Mouse (Mus musculus): ENCODE measurements around the gene Pvr. TPM values are rescaled to one million over a fixed set of nuclear protein-coding genes. Genes with fewer than 3 reads are reported as not detected.
A peak's percentile ranks its signal among the peaks of the same experiment; 100 is the strongest.

Gene Pvr
- total and polyA plus RNA-seq, 2 experiments from 2014 or later, result 7.7 to 11.0 TPM

GRCm38 (mm10) chr7:19948956-19949355 lies 28.0 kb upstream of the Pvr start:
- no peak for TF ChIP-seq CTCF (IDR thresholded peaks at IDR 0.05)
- Histone ChIP-seq H3K27me3 (ENCODE audit: insufficient read depth, low read length) (no peaks in the 10 kb centered on the region), H3K9ac (replicated peaks; ENCODE audit: low read length, poor library complexity, severe bottlenecking) (no peak overlapping the region), H3K4me2 (ENCODE audit: low read depth, low read length, poor library complexity, severe bottlenecking) (no peak overlapping the region), H3K9me3 (ENCODE audit: low read length) (no peaks in the 10 kb centered on the region), H3K27ac (ENCODE audit: low read depth, low read length) (no peak overlapping the region), H3K4me3 (ENCODE audit: low read depth, low read length) (no peak overlapping the region), H3K4me1 (ENCODE audit: insufficient read depth, low read length) (no peaks in the 10 kb centered on the region), H3K36me3 (ENCODE audit: insufficient read depth, low read length) (no peaks in the 10 kb centered on the region)
- WGBS, result 80% methylated on average over 12 of the region's 12 CpGs
- no peak for ATAC-seq (ENCODE audit: low FRiP score)
- DNase-seq (ENCODE audit: low spot score), result no peak

- Histone ChIP-seq H3K4me1 (ENCODE audit: insufficient read depth, low read length) (no peaks in the 10 kb centered on the region), H3K4me3 (ENCODE audit: low read depth, low read length) (no peak overlapping the region), H3K27ac (ENCODE audit: low read depth, low read length) (no peak overlapping the region), H3K36me3 (ENCODE audit: insufficient read depth, low read length) (no peaks in the 10 kb centered on the region), H3K27me3 (ENCODE audit: insufficient read depth, low read length) (no peaks in the 10 kb centered on the region), H3K9ac (replicated peaks; ENCODE audit: low read length, poor library complexity, severe bottlenecking) (no peak overlapping the region), H3K9me3 (ENCODE audit: low read length) (no peaks in the 10 kb centered on the region), H3K4me2 (ENCODE audit: low read depth, low read length, poor library complexity, severe bottlenecking) (no peak overlapping the region)
- 85% methylated on average over 13 of the region's 13 CpGs for WGBS
- ATAC-seq (ENCODE audit: low FRiP score) (no peak), DNase-seq (ENCODE audit: low spot score) (no peak)
- TF ChIP-seq CTCF (IDR thresholded peaks at IDR 0.05), result no peak
Observed at GRCm38 (mm10) chr7:19945821-19946515, 25.0 kb upstream of the Pvr start.

GRCm38 (mm10) chr7:19945201-19945600 lies 24.2 kb upstream of the Pvr start:
- no peak for ATAC-seq (ENCODE audit: low FRiP score)
- no peak for TF ChIP-seq CTCF (IDR thresholded peaks at IDR 0.05)

GRCm38 (mm10) chr7:19944709-19945108 lies 23.7 kb upstream of the Pvr start:
- no peak for TF ChIP-seq CTCF (IDR thresholded peaks at IDR 0.05)
- Histone ChIP-seq H3K4me3 (ENCODE audit: low read depth, low read length) (no peak overlapping the region), H3K36me3 (ENCODE audit: insufficient read depth, low read length) (no peaks in the 10 kb centered on the region), H3K4me1 (ENCODE audit: insufficient read depth, low read length) (no peaks in the 10 kb centered on the region), H3K27ac (ENCODE audit: low read depth, low read length) (no peak overlapping the region), H3K9ac (replicated peaks; ENCODE audit: low read length, poor library complexity, severe bottlenecking) (no peak overlapping the region), H3K27me3 (ENCODE audit: insufficient read depth, low read length) (no peaks in the 10 kb centered on the region), H3K4me2 (ENCODE audit: low read depth, low read length, poor library complexity, severe bottlenecking) (no peak overlapping the region), H3K9me3 (ENCODE audit: low read length) (no peaks in the 10 kb centered on the region)
- no peak for DNase-seq (ENCODE audit: low spot score)
- no peak for ATAC-seq (ENCODE audit: low FRiP score)
- whole genome bisulfite sequencing, result 86% methylated on average over 8 of the region's 8 CpGs

More at GRCm38 (mm10) chr7:19945201-19945600, 24.2 kb upstream of the Pvr start:
- WGBS, result 93% methylated on average over 5 of the region's 5 CpGs
- Histone ChIP-seq H3K36me3 (ENCODE audit: insufficient read depth, low read length) (no peaks in the 10 kb centered on the region), H3K4me2 (ENCODE audit: low read depth, low read length, poor library complexity, severe bottlenecking) (no peak overlapping the region), H3K9me3 (ENCODE audit: low read length) (no peaks in the 10 kb centered on the region), H3K4me3 (ENCODE audit: low read depth, low read length) (no peak overlapping the region), H3K27me3 (ENCODE audit: insufficient read depth, low read length) (no peaks in the 10 kb centered on the region), H3K27ac (ENCODE audit: low read depth, low read length) (no peak overlapping the region), H3K4me1 (ENCODE audit: insufficient read depth, low read length) (no peaks in the 10 kb centered on the region), H3K9ac (replicated peaks; ENCODE audit: low read length, poor library complexity, severe bottlenecking) (no peak overlapping the region)
- DNase-seq (ENCODE audit: low spot score), result no peak

GRCm38 (mm10) chr7:19940256-19940655 lies 19.3 kb upstream of the Pvr start:
- ATAC-seq (ENCODE audit: low FRiP score), result no peak

GRCm38 (mm10) chr7:19939555-19940235 lies 18.7 kb upstream of the Pvr start:
- Histone ChIP-seq H3K9ac (replicated peaks; ENCODE audit: low read length, poor library complexity, severe bottlenecking) (no peak overlapping the region), H3K27ac (ENCODE audit: low read depth, low read length) (no peak overlapping the region), H3K4me2 (ENCODE audit: low read depth, low read length, poor library complexity, severe bottlenecking) (no peak overlapping the region), H3K36me3 (ENCODE audit: insufficient read depth, low read length) (no peaks in the 10 kb centered on the region), H3K27me3 (ENCODE audit: insufficient read depth, low read length) (no peaks in the 10 kb centered on the region), H3K4me1 (ENCODE audit: insufficient read depth, low read length) (no peaks in the 10 kb centered on the region), H3K9me3 (ENCODE audit: low read length) (no peaks in the 10 kb centered on the region), H3K4me3 (ENCODE audit: low read depth, low read length) (no peak overlapping the region)
- ATAC-seq (ENCODE audit: low FRiP score) (no peak), DNase-seq (ENCODE audit: low spot score) (peak; percentile 44)
- 59% methylated on average over 11 of the region's 12 CpGs for WGBS
- no peak for TF ChIP-seq CTCF (IDR thresholded peaks at IDR 0.05)

More at GRCm38 (mm10) chr7:19940256-19940655, 19.3 kb upstream of the Pvr start:
- Histone ChIP-seq H3K4me2 (ENCODE audit: low read depth, low read length, poor library complexity, severe bottlenecking) (no peak overlapping the region), H3K27me3 (ENCODE audit: insufficient read depth, low read length) (no peaks in the 10 kb centered on the region), H3K27ac (ENCODE audit: low read depth, low read length) (no peak overlapping the region), H3K9ac (replicated peaks; ENCODE audit: low read length, poor library complexity, severe bottlenecking) (no peak overlapping the region), H3K36me3 (ENCODE audit: insufficient read depth, low read length) (no peaks in the 10 kb centered on the region), H3K4me3 (ENCODE audit: low read depth, low read length) (no peak overlapping the region), H3K4me1 (ENCODE audit: insufficient read depth, low read length) (no peaks in the 10 kb centered on the region), H3K9me3 (ENCODE audit: low read length) (no peaks in the 10 kb centered on the region)
- DNase-seq (ENCODE audit: low spot score), result no peak
- no peak for TF ChIP-seq CTCF (IDR thresholded peaks at IDR 0.05)
- WGBS, result 47% methylated on average over 5 of the region's 6 CpGs

Measured in midbrain, postnatal 0 days (tissue).